Mouse (Mus musculus) testis, adult 2 months (tissue): ENCODE data around the gene Pak4. TPM values are rescaled to one million over a fixed set of nuclear protein-coding genes. Genes with fewer than 3 reads are reported as not detected.

Experiments
- H3K27ac ChIP-seq: fragments of 200-500 bp; 2 replicates; pipeline ENCODE4 v1.5.1; 2012; ENCODE audit warnings: low read depth, low read length; ENCODE audit not compliant: control insufficient read depth, insufficient read depth
- H3K27me3 ChIP-seq: fragments of 200-500 bp; 2 replicates; pipeline ENCODE4 v1.6.1; 2012; ENCODE audit warnings: mild to moderate bottlenecking, low read length, moderate library complexity; ENCODE audit not compliant: control insufficient read depth, insufficient read depth
- H3K36me3 ChIP-seq: fragments of 200-500 bp; 2 replicates; pipeline ENCODE4 v1.6.1; 2012; ENCODE audit warnings: mild to moderate bottlenecking, low read length; ENCODE audit not compliant: control insufficient read depth, insufficient read depth
- H3K4me1 ChIP-seq: fragments of 200-500 bp; 2 replicates; pipeline ENCODE4 v1.6.1; 2012; ENCODE audit warnings: low read length; ENCODE audit not compliant: control insufficient read depth, insufficient read depth
- H3K4me3 ChIP-seq: fragments of 200-500 bp; 2 replicates; pipeline ENCODE4 v1.5.1; 2012; ENCODE audit warnings: low read depth, mild to moderate bottlenecking, low read length, moderate library complexity, mixed read lengths; ENCODE audit not compliant: control insufficient read depth
- CTCF ChIP-seq: fragments of 200-500 bp; IDR thresholded peaks from 2 replicates; pipeline ENCODE4 v1.5.1; 2012; ENCODE audit warnings: low read depth, mild to moderate bottlenecking, inconsistent platforms, low read length, moderate library complexity; ENCODE audit not compliant: control insufficient read depth, insufficient read depth, insufficient replicate concordance
- POLR2A ChIP-seq: fragments of 200-500 bp; IDR thresholded peaks from 2 replicates; pipeline ENCODE4 v1.6.1; 2012; ENCODE audit warnings: low read depth, mild to moderate bottlenecking, inconsistent platforms, low read length, moderate library complexity; ENCODE audit not compliant: control insufficient read depth
- polyA plus RNA-seq: library from polyadenylated mRNA; depleted of rRNA; stranded (reverse); fragments of >200 nt; gene quantifications from 2 replicates; pipeline ENCODE4 v1.2.3, GENCODE M21; 2012

Gene Pak4
- polyA plus RNA-seq, 1 experiment, result 21.5 TPM

- no peak overlapping the region for H3K4me3 ChIP-seq
- H3K4me1 ChIP-seq, result no peaks in the 10 kb centered on the region
- H3K36me3 ChIP-seq, result no peaks in the 10 kb centered on the region; the same call in 1 of the 2 replicates
- no peak overlapping the region for H3K27ac ChIP-seq
- no peak for TF ChIP-seq POLR2A
- no peak for TF ChIP-seq CTCF
- no peaks in the 10 kb centered on the region for H3K27me3 ChIP-seq
Measured at GRCm38 (mm10) chr7:28561967-28562366, 36.0 kb downstream of the Pak4 start.

GRCm38 (mm10) chr7:28560856-28561255, 37.1 kb downstream of the Pak4 start:
- TF ChIP-seq POLR2A, result no peak
- no peak for TF ChIP-seq CTCF
- no peak overlapping the region for H3K27ac ChIP-seq
- H3K4me3 ChIP-seq, result no peak overlapping the region
- H3K4me1 ChIP-seq, result no peaks in the 10 kb centered on the region
- no peaks in the 10 kb centered on the region for H3K27me3 ChIP-seq
- H3K36me3 ChIP-seq, result no peaks in the 10 kb centered on the region; the same call in 1 of the 2 replicates

- Histone ChIP-seq H3K36me3 (no peaks in the 10 kb centered on the region; the same call in 1 of the 2 replicates), H3K4me1 (no peaks in the 10 kb centered on the region), H3K27me3 (no peaks in the 10 kb centered on the region), H3K27ac (no peak overlapping the region), H3K4me3 (no peak overlapping the region)
- TF ChIP-seq CTCF, result no peak
Measured at GRCm38 (mm10) chr7:28558486-28558885, 39.5 kb downstream of the Pak4 start.

- no peak overlapping the region for H3K27ac ChIP-seq
- H3K36me3 ChIP-seq, result no peaks in the 10 kb centered on the region; the same call in 1 of the 2 replicates
- TF ChIP-seq CTCF (no peak), POLR2A (no peak)
Measured at GRCm38 (mm10) chr7:28557708-28558107, 40.3 kb downstream of the Pak4 start.

GRCm38 (mm10) chr7:28557069-28557468, 40.9 kb downstream of the Pak4 start:
- H3K4me1 ChIP-seq, result peaks cover 2% of the 10 kb centered on the region; the same call in 1 of the 2 replicates
- no peaks in the 10 kb centered on the region; the same call in 1 of the 2 replicates for H3K36me3 ChIP-seq
- TF ChIP-seq CTCF, result no peak
- TF ChIP-seq POLR2A, result no peak
- H3K27ac ChIP-seq, result no peak overlapping the region
- no peak overlapping the region for H3K4me3 ChIP-seq
- no peaks in the 10 kb centered on the region for H3K27me3 ChIP-seq

More at GRCm38 (mm10) chr7:28557708-28558107, 40.3 kb downstream of the Pak4 start:
- no peak overlapping the region for H3K4me3 ChIP-seq
- peaks cover 2% of the 10 kb centered on the region; the same call in 1 of the 2 replicates for H3K4me1 ChIP-seq
- no peaks in the 10 kb centered on the region for H3K27me3 ChIP-seq

- H3K4me1 ChIP-seq, result peaks cover 2% of the 10 kb centered on the region; the same call in 1 of the 2 replicates
- no peak for TF ChIP-seq CTCF
- TF ChIP-seq POLR2A, result no peak
- no peaks in the 10 kb centered on the region for H3K27me3 ChIP-seq
- no peaks in the 10 kb centered on the region; the same call in 1 of the 2 replicates for H3K36me3 ChIP-seq
- no peak overlapping the region for H3K27ac ChIP-seq
- H3K4me3 ChIP-seq, result no peak overlapping the region
Measured at GRCm38 (mm10) chr7:28555939-28556535, 41.9 kb downstream of the Pak4 start.

- Histone ChIP-seq H3K27ac (no peak overlapping the region), H3K27me3 (no peaks in the 10 kb centered on the region), H3K4me1 (peaks cover 4% of the 10 kb centered on the region; the same call in 1 of the 2 replicates), H3K36me3 (no peaks in the 10 kb centered on the region), H3K4me3 (no peak overlapping the region)
- TF ChIP-seq CTCF (no peak), POLR2A (no peak)
Measured at GRCm38 (mm10) chr7:28553076-28553475, 44.9 kb downstream of the Pak4 start.
